Mouse (Mus musculus): ENCODE measurements around the gene Frk. TPM values are rescaled to one million over a fixed set of nuclear protein-coding genes. Genes with fewer than 3 reads are reported as not detected.
"Not testable (repeated sequence)": the region's sequence is repeated elsewhere in the genome, so short reads cannot be mapped to it uniquely, and the experiment has no call there.

Gene Frk
- polyA plus RNA-seq (2011; ENCODE audit: insufficient read depth, insufficient read length, low replicate concordance, missing spikeins), result 0.32 TPM in 1 of 2 replicates, not detected in the other

GRCm38 (mm10) chr10:34483297-34484013 lies at the start of gene Frk:
Gene Frk, plus strand, starts transcription at chr10:34483399.
- TF ChIP-seq POLR2A (IDR thresholded peaks at IDR 0.05; ENCODE audit: borderline replicate concordance, control insufficient read depth, low read depth, low read length), result no peak
- TF ChIP-seq CTCF (IDR thresholded peaks at IDR 0.05; ENCODE audit: control insufficient read depth, insufficient read depth, low read length), result no peak
- Histone ChIP-seq H3K4me3 (replicated peaks; ENCODE audit: control insufficient read depth, low read depth, low read length) (no peak within 1 kb of the TSS), H3K4me1 (ENCODE audit: control insufficient read depth, insufficient read depth, low read length) (no peaks in the 10 kb centered on the region), H3K27ac (ENCODE audit: control insufficient read depth, insufficient read depth, low read depth, low read length, poor library complexity) (no peak within 1 kb of the TSS)
- WGBS, result 31% methylated on average over 11 of the region's 11 CpGs

GRCm38 (mm10) chr10:34434191-34434590 lies 49.0 kb upstream of the Frk start:
- WGBS, result 84% methylated on average over 6 of the region's 14 CpGs
- not testable (repeated sequence) for H3K4me1 ChIP-seq (ENCODE audit: control insufficient read depth, insufficient read depth, low read length); H3K4me3 ChIP-seq (replicated peaks; ENCODE audit: control insufficient read depth, low read depth, low read length)

DNA sequence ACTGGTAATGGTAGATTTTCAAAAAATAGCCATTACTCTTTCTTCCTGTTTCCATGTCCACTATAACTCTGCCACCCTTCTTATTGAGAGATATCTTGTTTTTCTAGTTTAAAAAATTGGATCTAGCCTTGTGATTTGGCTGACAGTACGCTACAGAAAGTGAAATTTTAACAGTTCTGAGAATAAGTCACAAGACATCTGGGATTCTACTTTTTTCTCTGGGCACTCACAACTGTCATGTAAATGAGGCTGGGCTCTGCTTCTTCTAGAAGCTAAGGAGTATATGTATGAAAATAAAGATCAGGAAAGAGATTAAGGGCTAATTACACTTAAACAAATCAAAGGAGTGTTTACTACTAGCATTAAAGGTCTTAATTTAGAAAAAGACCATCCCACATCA lies 33.7 kb upstream of the Frk start:
- H3K27ac ChIP-seq (ENCODE audit: control insufficient read depth, insufficient read depth, low read depth, low read length, poor library complexity), result no peak overlapping the region
- TF ChIP-seq CTCF (IDR thresholded peaks at IDR 0.05; ENCODE audit: control insufficient read depth, insufficient read depth, low read length) (no peak), POLR2A (IDR thresholded peaks at IDR 0.05; ENCODE audit: borderline replicate concordance, control insufficient read depth, low read depth, low read length) (no peak)
- 63% methylated on average over 1 of the region's 1 CpGs for WGBS
- no peaks in the 10 kb centered on the region for H3K4me1 ChIP-seq (ENCODE audit: control insufficient read depth, insufficient read depth, low read length)
- no peak overlapping the region for H3K4me3 ChIP-seq (replicated peaks; ENCODE audit: control insufficient read depth, low read depth, low read length)

More at GRCm38 (mm10) chr10:34434191-34434590, 49.0 kb upstream of the Frk start:
- H3K27ac ChIP-seq (ENCODE audit: control insufficient read depth, insufficient read depth, low read depth, low read length, poor library complexity), result not testable (repeated sequence)

- H3K4me3 ChIP-seq (replicated peaks; ENCODE audit: control insufficient read depth, low read depth, low read length), result no peak overlapping the region
- 69% methylated on average over 4 of the region's 4 CpGs for WGBS
- no peaks in the 10 kb centered on the region for H3K4me1 ChIP-seq (ENCODE audit: control insufficient read depth, insufficient read depth, low read length)
- no peak overlapping the region for H3K27ac ChIP-seq (ENCODE audit: control insufficient read depth, insufficient read depth, low read depth, low read length, poor library complexity)
- TF ChIP-seq POLR2A (IDR thresholded peaks at IDR 0.05; ENCODE audit: borderline replicate concordance, control insufficient read depth, low read depth, low read length), result no peak
- TF ChIP-seq CTCF (IDR thresholded peaks at IDR 0.05; ENCODE audit: control insufficient read depth, insufficient read depth, low read length), result no peak
Observed at GRCm38 (mm10) chr10:34461451-34461850, 21.7 kb upstream of the Frk start.

DNA sequence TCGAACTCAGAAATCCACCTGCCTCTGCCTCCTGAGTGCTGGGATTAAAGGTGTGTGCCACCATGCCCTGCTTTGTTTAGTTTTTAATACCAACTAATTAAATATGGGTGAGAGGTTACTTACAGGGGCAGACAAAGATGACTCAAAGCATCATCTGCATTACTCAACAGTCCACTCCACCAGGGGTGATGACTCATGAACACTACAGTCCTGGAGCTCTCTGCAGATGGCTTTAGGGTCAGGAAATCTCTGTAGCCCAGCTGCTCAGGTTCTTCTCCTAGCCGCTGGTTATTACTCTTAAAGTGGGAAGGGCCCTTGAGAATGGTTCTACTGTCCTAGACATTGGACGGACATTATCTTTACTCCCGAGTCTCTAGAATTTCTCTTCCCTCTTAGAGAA lies 18.9 kb upstream of the Frk start:
- WGBS, result 81% methylated on average over 4 of the region's 4 CpGs
- Histone ChIP-seq H3K27ac (ENCODE audit: control insufficient read depth, insufficient read depth, low read depth, low read length, poor library complexity) (no peak overlapping the region), H3K4me1 (ENCODE audit: control insufficient read depth, insufficient read depth, low read length) (no peaks in the 10 kb centered on the region), H3K4me3 (replicated peaks; ENCODE audit: control insufficient read depth, low read depth, low read length) (no peak overlapping the region)
- no peak for TF ChIP-seq CTCF (IDR thresholded peaks at IDR 0.05; ENCODE audit: control insufficient read depth, insufficient read depth, low read length)
- TF ChIP-seq POLR2A (IDR thresholded peaks at IDR 0.05; ENCODE audit: borderline replicate concordance, control insufficient read depth, low read depth, low read length), result no peak

- WGBS, result 43% methylated on average over 2 of the region's 2 CpGs
- TF ChIP-seq CTCF (IDR thresholded peaks at IDR 0.05; ENCODE audit: control insufficient read depth, insufficient read depth, low read length), result no peak
- no peak for TF ChIP-seq POLR2A (IDR thresholded peaks at IDR 0.05; ENCODE audit: borderline replicate concordance, control insufficient read depth, low read depth, low read length)
Observed at GRCm38 (mm10) chr10:34469037-34469436, 14.2 kb upstream of the Frk start.

GRCm38 (mm10) chr10:34479942-34480455 lies 3.2 kb upstream of the Frk start:
- Histone ChIP-seq H3K4me1 (ENCODE audit: control insufficient read depth, insufficient read depth, low read length) (no peaks in the 10 kb centered on the region), H3K4me3 (replicated peaks; ENCODE audit: control insufficient read depth, low read depth, low read length) (no peak overlapping the region), H3K27ac (ENCODE audit: control insufficient read depth, insufficient read depth, low read depth, low read length, poor library complexity) (no peak overlapping the region)
- TF ChIP-seq CTCF (IDR thresholded peaks at IDR 0.05; ENCODE audit: control insufficient read depth, insufficient read depth, low read length) (no peak), POLR2A (IDR thresholded peaks at IDR 0.05; ENCODE audit: borderline replicate concordance, control insufficient read depth, low read depth, low read length) (no peak)
- WGBS, result 86% methylated on average over 4 of the region's 4 CpGs

More at GRCm38 (mm10) chr10:34469037-34469436, 14.2 kb upstream of the Frk start:
- no peaks in the 10 kb centered on the region for H3K4me1 ChIP-seq (ENCODE audit: control insufficient read depth, insufficient read depth, low read length)
- no peak overlapping the region for H3K4me3 ChIP-seq (replicated peaks; ENCODE audit: control insufficient read depth, low read depth, low read length)
- H3K27ac ChIP-seq (ENCODE audit: control insufficient read depth, insufficient read depth, low read depth, low read length, poor library complexity), result no peak overlapping the region

DNA sequence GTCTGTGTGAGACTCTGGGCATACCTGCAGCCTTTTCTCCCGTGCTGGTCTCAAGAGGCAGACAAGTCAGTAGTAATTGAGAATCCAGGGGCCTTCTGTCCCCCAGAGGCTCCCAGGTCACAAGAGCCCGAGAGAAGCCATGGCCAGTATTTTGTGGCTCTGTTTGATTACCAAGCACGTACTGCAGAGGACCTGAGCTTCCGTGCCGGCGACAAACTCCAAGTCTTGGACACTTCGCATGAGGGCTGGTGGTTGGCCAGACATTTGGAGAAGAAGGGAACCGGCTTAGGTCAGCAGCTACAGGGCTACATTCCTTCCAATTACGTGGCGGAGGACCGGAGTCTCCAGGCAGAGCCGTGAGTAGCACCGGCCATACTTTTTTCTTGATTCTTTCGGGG lies 814 bp downstream of the Frk start:
- WGBS, result 68% methylated on average over 14 of the region's 14 CpGs
- Histone ChIP-seq H3K4me1 (ENCODE audit: control insufficient read depth, insufficient read depth, low read length) (no peaks in the 10 kb centered on the region), H3K27ac (ENCODE audit: control insufficient read depth, insufficient read depth, low read depth, low read length, poor library complexity) (no peak overlapping the region), H3K4me3 (replicated peaks; ENCODE audit: control insufficient read depth, low read depth, low read length) (no peak overlapping the region)
- no peak for TF ChIP-seq CTCF (IDR thresholded peaks at IDR 0.05; ENCODE audit: control insufficient read depth, insufficient read depth, low read length)
- TF ChIP-seq POLR2A (IDR thresholded peaks at IDR 0.05; ENCODE audit: borderline replicate concordance, control insufficient read depth, low read depth, low read length), result no peak

Data from bone marrow, adult 2 months (tissue).